Mouse (Mus musculus) adrenal gland, postnatal 14 days (tissue): ENCODE data around the gene Tor1a. TPM values are rescaled to one million over a fixed set of nuclear protein-coding genes. Genes with fewer than 3 reads are reported as not detected.

Experiments used
- DNase-seq: peaks from one replicate; pipeline ENCODE4 v3.0.0; 2021; ENCODE audit warnings: mixed read lengths
- long read RNA-seq, 2 experiments: library from polyadenylated mRNA; stranded (forward); transcript quantifications; one replicate each; pipeline ENCODE4 v2.0.0; 2021
- total RNA-seq: library from RNA; stranded (reverse); gene quantifications from 2 replicates; pipeline ENCODE4 v1.2.3, GENCODE M21; 2021

Tor1a gene
- 33.5 and 42.5 TPM in 2 replicates for total RNA-seq
- long read RNA-seq, experiment 1, transcript Tor1a-201 (5 exons, 1,401 nt), result major isoform, 68 of 86 reads
- long read RNA-seq, experiment 1, transcript Tor1a-205 (2 exons, 560 nt), result minor isoform, 9 of 86 reads
- long read RNA-seq, experiment 1, partial matches to known transcripts, result 1 of 86 reads
- long read RNA-seq, experiment 1, other reads (novel, unspliced or antisense), result 3 of 86 reads
- long read RNA-seq, experiment 2, transcript Tor1a-201 (5 exons, 1,401 nt), result major isoform, 38 of 52 reads
- long read RNA-seq, experiment 2, transcript Tor1a-203 (4 exons, 1,605 nt), result minor isoform, 6 of 52 reads
- long read RNA-seq, experiment 2, transcript Tor1a-205 (2 exons, 560 nt), result minor isoform, 5 of 52 reads
- long read RNA-seq, experiment 2, partial matches to known transcripts, result 0 of 52 reads
- long read RNA-seq, experiment 2, other reads (novel, unspliced or antisense), result 3 of 52 reads

GRCm38 (mm10) chr2:30967352-30968327 is at the start of gene Tor1a:
Tor1a (minus strand) TSS chr2:30967933.
- peak; percentile 94 for DNase-seq

GRCm38 (mm10) chr2:31013371-31014120 is 45.8 kb upstream of the Tor1a start:
- DNase-seq, result no peak

GRCm38 (mm10) chr2:31007208-31007607 is 39.5 kb upstream of the Tor1a start:
- DNase-seq, result no peak

GRCm38 (mm10) chr2:31006434-31006833 is 38.7 kb upstream of the Tor1a start:
- DNase-seq, result peak; percentile 55

- no peak for DNase-seq
Observed at GRCm38 (mm10) chr2:31005453-31005852, 37.7 kb upstream of the Tor1a start.

GRCm38 (mm10) chr2:31002857-31003256 is 35.1 kb upstream of the Tor1a start:
- DNase-seq, result no peak

GRCm38 (mm10) chr2:30998443-30999260 is 30.9 kb upstream of the Tor1a start:
- no peak for DNase-seq

GRCm38 (mm10) chr2:30995432-30995996 is 27.8 kb upstream of the Tor1a start:
- peak; percentile 60 for DNase-seq

GRCm38 (mm10) chr2:30994853-30995252 is 27.1 kb upstream of the Tor1a start:
- no peak for DNase-seq

GRCm38 (mm10) chr2:30990221-30990620 is 22.5 kb upstream of the Tor1a start:
- peak; percentile 77 for DNase-seq

- DNase-seq, result peak; percentile 90
Observed at GRCm38 (mm10) chr2:30985111-30986020, 17.6 kb upstream of the Tor1a start.

- DNase-seq, result no peak
Observed at GRCm38 (mm10) chr2:30983024-30983423, 15.3 kb upstream of the Tor1a start.

- DNase-seq, result peak; percentile 100
Observed at GRCm38 (mm10) chr2:30981790-30982513, 14.2 kb upstream of the Tor1a start, which contains the start of the genes BC005624 and Usp20. BC005624 (minus strand) TSS chr2:30982201. Usp20 (plus strand) TSS chr2:30982279.

GRCm38 (mm10) chr2:30966826-30967225 is 907 bp downstream of the Tor1a start:
- DNase-seq, result no peak

- DNase-seq, result no peak
Observed at GRCm38 (mm10) chr2:30965627-30966026, 2.1 kb downstream of the Tor1a start.

- peak; percentile 33 for DNase-seq
Observed at GRCm38 (mm10) chr2:30962570-30963254, 5.0 kb downstream of the Tor1a start.

GRCm38 (mm10) chr2:30959856-30960255 is 7.9 kb downstream of the Tor1a start:
- DNase-seq, result peak; percentile 47

GRCm38 (mm10) chr2:30958726-30959125 is 9.0 kb downstream of the Tor1a start:
- DNase-seq, result no peak
